Mouse (Mus musculus): Measurements from ENCODE around the gene Zic4. TPM values are rescaled to one million over a fixed set of nuclear protein-coding genes. Genes with fewer than 3 reads are reported as not detected.

Gene Zic4
- polyA plus RNA-seq, 1 experiment from 2014 or later = not detected

DNA sequence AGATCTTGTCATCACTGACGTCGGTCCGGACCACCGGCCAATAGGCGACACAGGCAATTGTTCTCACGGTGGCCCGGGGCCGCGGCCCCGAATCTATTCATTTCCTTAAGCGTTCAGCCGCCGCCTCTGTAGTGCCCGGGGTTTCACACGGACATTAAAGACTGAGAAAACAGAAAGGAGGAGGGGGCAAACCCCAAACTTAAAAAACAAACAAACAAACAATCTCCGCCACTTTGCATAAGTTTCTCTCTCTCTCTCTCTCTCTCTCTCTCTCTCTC, 15.6 kb downstream of the Zic4 start:
- 2% methylated on average over 16 of the region's 16 CpGs for WGBS (ENCODE audit: insufficient replicate concordance)
- peaks cover 91% of the 10 kb centered on the region for H3K27me3 ChIP-seq (ENCODE audit: insufficient read depth, low read length)
- no peak overlapping the region for H3K4me3 ChIP-seq (ENCODE audit: low read depth, low read length)
- H3K9ac ChIP-seq (replicated peaks) = no peak overlapping the region
- no peaks in the 10 kb centered on the region for H3K9me3 ChIP-seq (ENCODE audit: low read length)
- no peaks in the 10 kb centered on the region for H3K36me3 ChIP-seq (replicated peaks; ENCODE audit: insufficient read depth, low read length)
- TF ChIP-seq CTCF (IDR thresholded peaks at IDR 0.05; ENCODE audit: low read depth) (no peak), EP300 (IDR thresholded peaks at IDR 0.05; ENCODE audit: low read depth) (no peak)
- no peak overlapping the region for H3K4me2 ChIP-seq (ENCODE audit: low read depth, low read length)
- DNase-seq (no peak), ATAC-seq (no peak)
- H3K4me1 ChIP-seq (ENCODE audit: insufficient read depth) = peaks cover 6% of the 10 kb centered on the region; the same call in 1 of the 2 replicates
- no peak overlapping the region for H3K27ac ChIP-seq (ENCODE audit: low read depth)

GRCm38 (mm10) chr9:91378411-91379299, 16.4 kb downstream of the Zic4 start:
- no peaks in the 10 kb centered on the region for H3K36me3 ChIP-seq (replicated peaks; ENCODE audit: insufficient read depth, low read length)
- H3K9ac ChIP-seq (replicated peaks) = no peak overlapping the region
- TF ChIP-seq CTCF (IDR thresholded peaks at IDR 0.05; ENCODE audit: low read depth) (no peak), EP300 (IDR thresholded peaks at IDR 0.05; ENCODE audit: low read depth) (no peak)
- WGBS (ENCODE audit: insufficient replicate concordance) = 3% methylated on average over 48 of the region's 48 CpGs
- no peak overlapping the region for H3K27ac ChIP-seq (ENCODE audit: low read depth)
- peaks cover 94% of the 10 kb centered on the region for H3K27me3 ChIP-seq (ENCODE audit: insufficient read depth, low read length)
- no peaks in the 10 kb centered on the region for H3K9me3 ChIP-seq (ENCODE audit: low read length)
- no peak overlapping the region for H3K4me3 ChIP-seq (ENCODE audit: low read depth, low read length)
- peaks cover 6% of the 10 kb centered on the region; the same call in 1 of the 2 replicates for H3K4me1 ChIP-seq (ENCODE audit: insufficient read depth)
- no peak overlapping the region for H3K4me2 ChIP-seq (ENCODE audit: low read depth, low read length)
- ATAC-seq (no peak), DNase-seq (no peak)

DNA sequence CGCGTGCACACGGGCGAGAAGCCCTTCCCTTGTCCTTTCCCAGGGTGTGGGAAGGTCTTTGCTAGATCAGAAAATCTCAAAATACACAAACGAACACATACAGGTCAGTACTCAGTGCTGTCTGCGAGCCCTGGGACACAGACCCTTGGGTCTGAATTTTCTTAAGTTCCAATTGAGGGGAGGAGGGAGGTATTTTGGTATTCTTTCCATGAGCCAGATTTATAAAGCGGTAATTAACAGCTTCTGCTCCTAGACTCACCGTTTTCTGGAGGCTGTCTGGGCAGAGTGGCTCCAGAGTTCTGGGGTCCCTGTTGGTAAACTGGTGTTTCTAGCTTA, 17.1 kb downstream of the Zic4 start:
- ATAC-seq = no peak
- H3K9ac ChIP-seq (replicated peaks) = no peak overlapping the region

GRCm38 (mm10) chr9:91379781-91380457, 17.7 kb downstream of the Zic4 start:
- 4% methylated on average over 10 of the region's 10 CpGs for WGBS (ENCODE audit: insufficient replicate concordance)
- Histone ChIP-seq H3K9me3 (ENCODE audit: low read length) (no peaks in the 10 kb centered on the region), H3K4me3 (ENCODE audit: low read depth, low read length) (no peak overlapping the region), H3K36me3 (replicated peaks; ENCODE audit: insufficient read depth, low read length) (no peaks in the 10 kb centered on the region), H3K4me1 (ENCODE audit: insufficient read depth) (peaks cover 6% of the 10 kb centered on the region; the same call in 1 of the 2 replicates), H3K4me2 (ENCODE audit: low read depth, low read length) (no peak overlapping the region), H3K27me3 (ENCODE audit: insufficient read depth, low read length) (peaks cover 94% of the 10 kb centered on the region), H3K9ac (replicated peaks) (no peak overlapping the region), H3K27ac (ENCODE audit: low read depth) (no peak overlapping the region)
- DNase-seq = no peak
- no peak for ATAC-seq
- no peak for TF ChIP-seq CTCF (IDR thresholded peaks at IDR 0.05; ENCODE audit: low read depth)
- no peak for TF ChIP-seq EP300 (IDR thresholded peaks at IDR 0.05; ENCODE audit: low read depth)

More for the DNA sequence above, 17.1 kb downstream of the Zic4 start:
- Histone ChIP-seq H3K27me3 (ENCODE audit: insufficient read depth, low read length) (peaks cover 94% of the 10 kb centered on the region), H3K4me2 (ENCODE audit: low read depth, low read length) (no peak overlapping the region), H3K27ac (ENCODE audit: low read depth) (no peak overlapping the region), H3K36me3 (replicated peaks; ENCODE audit: insufficient read depth, low read length) (no peaks in the 10 kb centered on the region), H3K9me3 (ENCODE audit: low read length) (no peaks in the 10 kb centered on the region), H3K4me1 (ENCODE audit: insufficient read depth) (peaks cover 6% of the 10 kb centered on the region; the same call in 1 of the 2 replicates), H3K4me3 (ENCODE audit: low read depth, low read length) (no peak overlapping the region)
- no peak for DNase-seq
- TF ChIP-seq EP300 (IDR thresholded peaks at IDR 0.05; ENCODE audit: low read depth) (no peak), CTCF (IDR thresholded peaks at IDR 0.05; ENCODE audit: low read depth) (no peak)
- 2% methylated on average over 8 of the region's 8 CpGs for WGBS (ENCODE audit: insufficient replicate concordance)

DNA sequence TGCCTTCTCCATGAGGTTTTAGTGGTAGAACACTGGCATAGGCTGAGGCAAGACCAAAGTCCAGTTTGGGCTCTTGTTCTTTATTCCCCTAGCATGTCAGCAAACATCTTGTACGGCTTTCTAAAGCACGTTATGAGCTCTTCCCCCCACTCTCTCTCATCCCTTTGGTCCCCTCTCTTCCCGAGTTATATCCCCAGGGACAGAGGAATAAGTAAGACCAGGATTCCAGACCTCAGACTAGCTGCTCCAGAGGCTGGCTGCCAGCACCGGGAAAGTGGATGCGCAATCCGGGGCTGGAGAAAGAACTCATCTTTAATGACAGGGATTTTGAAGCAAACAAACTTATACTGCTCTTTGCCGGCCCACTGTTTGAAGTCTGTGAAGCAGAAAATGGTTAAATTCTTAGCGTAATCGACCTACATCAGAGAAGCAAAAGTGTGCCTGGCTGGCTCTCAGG, 18.3 kb downstream of the Zic4 start:
- Histone ChIP-seq H3K4me3 (ENCODE audit: low read depth, low read length) (no peak overlapping the region), H3K9ac (replicated peaks) (no peak overlapping the region), H3K4me1 (ENCODE audit: insufficient read depth) (peaks cover 6% of the 10 kb centered on the region; the same call in 1 of the 2 replicates), H3K36me3 (replicated peaks; ENCODE audit: insufficient read depth, low read length) (no peaks in the 10 kb centered on the region), H3K27me3 (ENCODE audit: insufficient read depth, low read length) (peaks cover 96% of the 10 kb centered on the region), H3K27ac (ENCODE audit: low read depth) (no peak overlapping the region), H3K9me3 (ENCODE audit: low read length) (no peaks in the 10 kb centered on the region), H3K4me2 (ENCODE audit: low read depth, low read length) (no peak overlapping the region)
- TF ChIP-seq EP300 (IDR thresholded peaks at IDR 0.05; ENCODE audit: low read depth) (no peak), CTCF (IDR thresholded peaks at IDR 0.05; ENCODE audit: low read depth) (no peak)
- DNase-seq = no peak
- no peak for ATAC-seq
- WGBS (ENCODE audit: insufficient replicate concordance) = 2% methylated on average over 9 of the region's 9 CpGs

All from liver, postnatal 0 days (tissue).